Mouse (Mus musculus) spleen, adult 12 weeks (tissue): ENCODE data around the gene Serpinb6b.

ENCODE experiments used
- DNase-seq: peaks from one replicate; pipeline ENCODE4 v3.0.0; 2022; ENCODE audit warnings: low spot score

Serpinb6b gene

DNA sequence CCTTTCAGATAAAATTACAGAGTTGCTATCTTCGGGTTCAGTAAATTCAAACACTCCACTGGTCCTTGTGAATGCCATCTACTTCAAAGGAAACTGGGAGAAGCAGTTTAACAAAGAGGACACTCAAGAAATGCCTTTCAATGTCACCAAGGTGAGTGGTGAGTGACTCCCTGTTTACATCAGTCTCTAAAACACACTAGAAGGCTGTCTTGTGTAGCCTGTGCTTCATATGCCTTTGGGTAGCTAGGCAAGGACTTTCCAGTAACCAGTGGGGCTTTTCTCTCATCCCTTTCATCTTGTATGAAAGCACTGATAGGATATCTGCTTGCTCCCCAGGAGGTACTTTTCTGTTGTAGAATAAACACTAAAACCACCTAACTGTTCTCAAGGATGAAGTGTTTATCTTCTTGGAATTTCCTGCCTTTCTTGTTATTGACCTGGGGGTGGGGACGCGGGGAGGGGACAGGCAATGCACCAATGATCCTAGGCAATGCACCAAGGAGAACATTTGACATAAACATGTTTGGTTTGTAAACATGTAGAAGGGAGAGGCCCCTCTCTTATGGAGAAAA lies 10.0 kb downstream of the Serpinb6b start:
- DNase-seq, result no peak

GRCm38 (mm10) chr13:32975710-32976109 lies 10.7 kb downstream of the Serpinb6b start:
- no peak for DNase-seq

GRCm38 (mm10) chr13:32982556-32983042 lies 17.6 kb downstream of the Serpinb6b start:
- DNase-seq, result no peak

GRCm38 (mm10) chr13:32986256-32986655 lies 21.2 kb downstream of the Serpinb6b start:
- DNase-seq, result no peak

DNA sequence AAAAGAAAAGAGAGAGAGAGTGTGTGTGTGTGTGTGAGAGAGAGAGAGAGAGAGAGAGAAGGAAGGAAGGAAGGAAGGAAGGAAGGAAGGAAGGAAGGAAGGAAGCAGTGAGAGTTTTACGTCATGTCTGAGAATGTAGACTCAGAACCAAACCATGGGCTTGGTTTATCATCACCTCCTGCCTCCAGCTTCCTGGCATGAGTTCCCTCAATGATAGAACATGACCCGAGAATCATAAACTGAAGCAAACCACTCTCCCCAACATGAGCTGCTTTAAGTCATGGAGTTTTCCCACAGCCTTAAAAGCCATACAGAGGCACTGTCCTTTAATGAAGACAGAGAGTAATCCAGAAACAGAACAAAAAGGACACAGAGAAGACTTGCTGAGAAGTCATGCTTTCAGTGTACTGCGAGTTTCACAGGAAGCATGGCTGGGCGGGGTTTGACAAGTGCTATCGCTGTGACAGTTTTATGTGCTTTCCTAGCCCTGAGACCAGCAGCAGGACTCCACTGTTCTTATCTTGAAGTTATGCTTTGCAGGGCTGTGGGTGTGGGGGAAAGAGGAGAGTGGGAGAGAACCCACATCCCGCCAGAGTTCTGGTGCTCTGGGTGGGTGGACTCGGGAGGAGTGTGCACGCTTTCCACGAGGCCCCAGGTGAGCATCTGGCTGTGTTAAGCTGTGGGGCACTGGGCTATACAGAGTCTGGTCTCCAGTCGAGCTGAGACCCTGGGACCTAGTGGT lies 28.3 kb downstream of the Serpinb6b start:
- peak; percentile 61 for DNase-seq

- no peak for DNase-seq
These were observed 28.9 kb downstream of the Serpinb6b start for GRCm38 (mm10) chr13:32993894-32994242.

GRCm38 (mm10) chr13:32995051-32995450 lies 30.0 kb downstream of the Serpinb6b start:
- no peak for DNase-seq

DNA sequence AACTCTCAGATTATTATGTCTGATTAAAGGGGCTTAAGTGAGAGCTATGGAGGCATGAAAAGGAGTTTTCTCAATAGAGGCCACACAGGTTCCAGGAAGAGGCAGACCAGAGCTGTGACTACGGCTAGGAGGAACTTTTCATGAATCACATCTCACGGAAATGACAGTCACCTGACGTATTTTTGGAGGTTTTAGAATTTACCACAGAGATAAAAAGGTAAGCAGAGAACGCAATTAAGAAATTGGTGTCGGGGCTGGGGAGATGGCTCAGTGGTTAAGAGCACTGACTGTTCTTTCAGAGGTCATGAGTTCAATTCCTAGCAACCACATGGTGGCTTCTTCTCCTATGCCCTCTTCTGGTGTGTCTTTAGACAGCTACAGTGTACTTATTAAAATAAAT lies 36.3 kb downstream of the Serpinb6b start:
- no peak for DNase-seq

GRCm38 (mm10) chr13:33002950-33003349 lies 37.9 kb downstream of the Serpinb6b start, which contains the start of gene Serpinb9:
Serpinb9 (plus strand) TSS chr13:33003250.
- DNase-seq, result no peak

GRCm38 (mm10) chr13:33003523-33004413 lies 38.8 kb downstream of the Serpinb6b start:
- DNase-seq, result no peak

DNA sequence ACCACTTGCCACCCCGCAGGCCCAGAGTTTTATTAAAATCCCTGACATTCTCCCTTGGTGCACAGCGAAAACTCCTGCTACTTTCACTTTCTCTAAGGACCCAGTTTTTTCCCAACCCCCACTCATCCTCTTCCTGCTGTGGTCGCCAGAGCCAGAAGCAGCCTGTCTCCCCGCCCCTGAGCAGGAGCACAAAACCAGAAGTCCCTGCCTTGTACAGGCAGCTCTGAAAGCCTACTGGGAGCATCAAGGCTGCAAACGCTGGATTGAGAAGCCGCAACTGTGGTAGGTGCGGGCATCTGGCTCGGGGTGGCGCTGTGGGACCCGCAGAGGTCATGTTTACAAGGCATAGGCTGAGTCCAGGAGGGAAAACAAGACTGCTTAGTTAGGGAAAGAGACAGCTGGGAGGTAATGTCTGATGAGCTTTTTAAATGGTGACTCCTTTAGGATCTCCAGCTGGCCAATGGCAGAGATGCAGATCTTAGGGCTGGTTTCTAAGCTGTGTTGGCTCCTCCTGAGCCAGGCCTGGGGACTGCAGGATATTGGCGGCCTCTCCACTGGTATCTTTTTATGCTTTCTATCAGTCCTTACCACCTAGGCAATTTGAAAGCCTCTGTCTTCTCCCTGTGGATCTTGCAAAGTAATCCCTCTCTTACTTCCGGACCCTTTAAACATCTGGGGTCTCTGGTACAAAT lies 39.6 kb downstream of the Serpinb6b start:
- DNase-seq, result peak; percentile 83

GRCm38 (mm10) chr13:33005501-33006075 lies 40.6 kb downstream of the Serpinb6b start:
- DNase-seq, result no peak

GRCm38 (mm10) chr13:33006555-33006954 lies 41.5 kb downstream of the Serpinb6b start:
- DNase-seq, result no peak

DNA sequence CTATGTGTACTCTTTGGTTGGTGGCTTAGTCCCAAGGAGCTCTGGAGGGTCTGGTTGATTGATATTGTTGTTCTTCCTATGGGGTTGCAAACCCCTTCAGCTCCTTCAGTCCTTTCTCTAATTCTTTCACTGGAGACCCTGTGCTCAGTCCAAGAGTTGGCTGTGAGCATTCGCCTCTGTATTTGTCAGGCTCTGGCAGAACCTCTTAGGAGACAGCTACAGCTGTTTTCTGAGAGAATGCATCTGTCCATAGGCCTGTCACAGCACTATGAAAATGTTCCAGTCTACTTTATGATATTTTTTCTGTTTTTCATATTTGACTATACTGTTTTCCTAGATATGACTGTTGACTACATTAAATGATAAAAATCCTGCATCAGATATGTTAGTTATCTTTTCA lies 47.4 kb downstream of the Serpinb6b start:
- no peak for DNase-seq

GRCm38 (mm10) chr13:33013271-33013670 lies 48.3 kb downstream of the Serpinb6b start:
- DNase-seq, result no peak

DNA sequence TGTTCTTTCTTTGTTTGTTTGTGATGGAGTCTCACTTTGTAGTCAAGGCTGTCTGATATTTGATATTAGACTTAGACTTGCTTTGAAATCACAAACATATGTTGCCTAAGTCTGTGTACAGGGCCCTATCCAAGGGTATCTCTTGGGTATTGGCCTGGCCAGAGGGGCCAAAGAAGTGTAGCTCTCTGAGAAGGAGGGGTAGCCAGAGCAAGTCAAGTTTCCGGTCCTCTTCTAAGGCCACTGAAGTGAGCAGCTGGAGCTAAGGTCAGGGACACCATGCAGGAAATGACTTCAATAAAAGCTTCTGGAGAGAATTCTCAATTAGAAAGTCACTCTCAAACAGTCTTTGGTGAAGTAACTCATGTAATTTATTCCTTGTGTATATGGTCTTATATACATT lies 57.4 kb downstream of the Serpinb6b start:
- no peak for DNase-seq

DNA sequence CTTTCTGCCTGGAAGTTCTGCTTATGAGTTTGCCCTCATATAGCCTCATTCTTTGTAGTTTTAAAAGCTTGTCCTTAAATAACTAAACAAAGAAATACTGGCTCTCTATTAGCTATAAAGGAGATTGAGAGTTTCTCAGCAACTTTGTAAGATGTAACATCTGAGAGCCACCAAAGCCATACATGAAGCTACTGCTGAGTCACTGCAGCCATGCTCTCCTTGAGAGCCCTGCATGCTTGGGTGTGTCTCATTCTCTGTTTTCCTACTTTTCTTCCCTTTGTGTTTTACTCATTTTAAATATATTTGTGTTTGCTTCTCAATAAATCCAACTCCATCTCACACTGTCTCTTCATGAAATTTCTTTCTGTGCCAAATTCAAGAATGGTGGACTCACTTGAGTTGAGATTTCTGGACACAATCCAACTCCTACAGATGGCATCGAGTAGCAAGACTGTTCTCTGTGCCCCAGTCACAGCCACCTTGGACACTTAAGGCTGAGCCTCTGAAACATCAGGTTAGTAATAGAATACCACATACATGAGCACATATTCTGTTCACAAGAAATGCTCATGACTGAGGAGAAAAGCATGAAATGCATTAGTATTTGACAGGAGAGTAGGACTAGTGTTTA lies 61.5 kb downstream of the Serpinb6b start:
- DNase-seq, result no peak

DNA sequence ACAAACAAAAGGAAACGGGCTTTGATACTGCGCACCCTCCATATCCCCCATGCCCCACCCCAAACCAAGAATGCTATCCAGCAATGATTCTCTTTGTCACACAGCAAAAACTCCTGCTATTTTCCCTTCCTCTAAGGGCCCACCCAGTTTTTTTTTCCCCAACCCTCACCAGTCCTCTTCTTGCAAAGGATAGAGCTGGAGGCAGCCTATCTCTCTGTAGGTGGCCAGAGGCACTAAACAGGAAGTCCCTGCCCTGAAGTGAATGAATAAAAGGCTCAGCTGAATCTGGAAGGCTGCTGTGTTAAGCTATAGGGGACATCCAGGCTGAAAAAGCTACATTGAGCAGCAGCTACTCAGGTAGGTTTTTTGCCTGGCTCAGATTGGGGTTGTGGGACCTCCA lies 62.2 kb downstream of the Serpinb6b start, which contains the start of gene Serpinb9b:
Gene Serpinb9b (plus strand): TSS at position 173 of the 400 bp plus-strand sequence.
- no peak for DNase-seq

DNA sequence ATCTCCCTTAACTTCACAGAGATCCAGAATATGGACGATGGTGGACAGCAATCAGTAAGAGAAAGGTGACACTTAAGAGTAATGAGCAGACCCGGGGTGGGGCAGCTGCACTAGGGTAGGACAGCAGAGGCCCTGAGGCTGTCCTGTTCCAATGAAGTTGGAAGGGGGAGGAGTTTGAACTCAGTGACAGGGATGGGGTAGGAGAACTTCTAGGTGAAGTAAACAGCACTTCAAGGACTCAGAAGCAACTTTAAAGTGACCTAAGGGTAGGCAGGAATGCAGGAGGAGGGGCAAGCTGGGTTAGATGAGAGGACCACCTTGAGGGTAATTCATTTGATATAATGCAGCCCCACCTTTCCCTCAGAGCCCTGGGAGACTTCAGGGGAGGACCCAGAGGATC lies 63.1 kb downstream of the Serpinb6b start:
- no peak for DNase-seq

DNA sequence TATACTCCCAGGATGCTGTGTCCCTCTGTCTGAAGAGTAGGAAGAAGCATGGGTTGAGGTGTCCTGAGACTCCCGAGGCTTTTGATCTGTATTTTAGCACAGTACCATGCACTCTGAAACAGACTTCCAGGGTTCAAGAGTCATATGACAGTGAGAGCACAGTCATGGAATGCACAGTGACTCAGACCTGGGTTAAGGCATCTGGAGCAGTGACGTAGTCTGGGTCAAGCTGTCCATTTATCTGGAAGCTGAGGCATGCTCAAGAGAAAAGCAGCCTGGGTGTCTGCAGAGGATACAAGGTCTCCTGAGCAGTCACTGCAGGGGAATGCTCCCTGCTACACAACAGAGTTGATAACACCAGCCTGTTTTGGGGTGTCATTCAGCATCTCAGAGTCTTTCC lies 63.5 kb downstream of the Serpinb6b start:
- DNase-seq, result no peak
